Mouse (Mus musculus): ENCODE results near the gene Zfp131.

Zfp131 gene

GRCm38 (mm10) chr13:119754635-119755020, 36.1 kb downstream of the Zfp131 start:
- no peak for DNase-seq

- DNase-seq, result no peak
These were observed 36.6 kb downstream of the Zfp131 start for GRCm38 (mm10) chr13:119753859-119754634.

GRCm38 (mm10) chr13:119746930-119747329, 43.8 kb downstream of the Zfp131 start:
- DNase-seq, result no peak

- no peak for DNase-seq
These were observed 47.2 kb downstream of the Zfp131 start for GRCm38 (mm10) chr13:119743470-119743869.

GRCm38 (mm10) chr13:119742711-119743415, 47.8 kb downstream of the Zfp131 start:
- no peak for DNase-seq

GRCm38 (mm10) chr13:119741390-119742237, 49.1 kb downstream of the Zfp131 start:
- no peak for DNase-seq

GRCm38 (mm10) chr13:119731448-119731847, 59.2 kb downstream of the Zfp131 start:
- no peak for DNase-seq

- no peak for DNase-seq
These were observed 61.3 kb downstream of the Zfp131 start for GRCm38 (mm10) chr13:119729406-119729805.

GRCm38 (mm10) chr13:119727608-119728387, 62.9 kb downstream of the Zfp131 start:
- DNase-seq, result no peak

- no peak for DNase-seq
These were observed 66.1 kb downstream of the Zfp131 start for GRCm38 (mm10) chr13:119724541-119724940.

- no peak for DNase-seq
These were observed 67.3 kb downstream of the Zfp131 start for GRCm38 (mm10) chr13:119723368-119723767.

- no peak for DNase-seq
These were observed 68.2 kb downstream of the Zfp131 start for GRCm38 (mm10) chr13:119722447-119722846.

GRCm38 (mm10) chr13:119716105-119716504, 74.6 kb downstream of the Zfp131 start:
- DNase-seq, result no peak
